10 mouse cellular contexts compared by ENCODE assay signal in the genomic region with DNA sequence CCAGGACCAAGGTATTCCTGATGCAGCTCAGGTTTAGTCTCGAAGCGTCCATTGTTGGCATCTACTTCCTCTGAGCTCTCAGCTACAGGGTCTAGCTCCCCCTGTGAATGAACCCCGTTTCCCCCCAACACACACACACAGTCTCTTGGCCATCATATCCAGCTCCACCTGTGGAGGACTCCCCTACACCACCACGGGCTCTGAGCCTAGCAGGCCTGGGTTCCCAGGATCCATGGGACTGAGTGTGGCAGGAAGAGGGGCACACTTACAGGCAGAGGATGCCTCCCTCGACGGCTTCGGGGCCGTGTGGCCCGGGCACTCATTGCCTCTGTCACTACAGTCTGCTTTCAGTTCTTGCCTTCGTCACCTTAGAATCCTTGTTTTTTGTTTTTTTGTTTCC. TPM values are rescaled to one million over a fixed set of nuclear protein-coding genes. Genes with fewer than 3 reads are reported as not detected.
DNase-seq lines count a peak whose midpoint lies in the region; ATAC-seq and TF ChIP-seq lines count a peak whose summit lies in the region.
"Had no signal": no experiment of that assay in that cellular context is flagged by ENCODE, and none has a peak within 500 bp of the region (broad histone marks: within the 10 kb centered on the region; RNA-seq: fewer than 3 reads in every experiment).

No protein-coding gene starts in this region.

- no peak for ATAC-seq in heart, embryonic 13.5 days (ENCODE audit: extremely low read depth, insufficient number of reproducible peaks, low FRiP score, low TSS enrichment)
- ATAC-seq: Patski had no signal

- WGBS in kidney, adult 2 months = 73% methylated on average over 10 of the region's 10 CpGs
- WGBS in heart, embryonic 13.5 days = 69% methylated on average over 10 of the region's 10 CpGs
- 91% methylated on average over 10 of the region's 10 CpGs for WGBS in limb, embryonic 10.5 days

- no peaks in the 10 kb centered on the region for H3K9me3 ChIP-seq in heart, embryonic 13.5 days
- no peaks in the 10 kb centered on the region for H3K9me3 ChIP-seq in limb, embryonic 10.5 days (replicated peaks)

- H3K4me3 ChIP-seq in kidney, adult 2 months (ENCODE audit: insufficient read depth, low read depth, low read length) = peak overlapping the region; percentile 59
- peak overlapping the region; percentile 20 for H3K4me3 ChIP-seq in heart, embryonic 13.5 days
- H3K4me3 ChIP-seq in limb, embryonic 10.5 days = 0 out of 2 replicates have a peak overlapping the region, but pooled peaks have one; percentile 17

- H3K9ac ChIP-seq in heart, embryonic 13.5 days = peak overlapping the region; percentile 25; the same call in 1 of the 2 replicates

- H3K27ac ChIP-seq in kidney, adult 2 months (ENCODE audit: insufficient read depth, low read depth, low read length) = peak overlapping the region; percentile 75
- peak overlapping the region; percentile 73 for H3K27ac ChIP-seq in heart, embryonic 13.5 days (replicated peaks)
- H3K27ac ChIP-seq in limb, embryonic 10.5 days = no peak overlapping the region; the same call in 1 of the 2 replicates

- peak; percentile 26 to 42 for DNase-seq in adrenal gland, adult (ENCODE audit: inconsistent age in 2 of 2, low spot score in 1 of 2)
- DNase-seq in adrenal gland, postnatal 25 days = no peak
- DNase-seq in kidney, adult 2 months = no peak
- DNase-seq in kidney, postnatal 36 days = no peak
- DNase-seq in limb, embryonic 10.5 days (ENCODE audit: low spot score) = no peak
- DNase-seq in embryo, embryonic 10 days (ENCODE audit: low spot score) = no peak
- no peak for DNase-seq in right cerebral cortex, adult 2 months (ENCODE audit: low spot score in 2 of 2)
- DNase-seq: retina, postnatal 1 day had no signal

- no peak for TF ChIP-seq CTCF in kidney, adult 2 months (conservative IDR thresholded peaks at IDR 0.05; ENCODE audit: insufficient read depth, insufficient read length, low read depth, low read length)

- H3K36me3 ChIP-seq in kidney, adult 2 months (ENCODE audit: control insufficient read depth, insufficient read depth, low read length) = no peaks in the 10 kb centered on the region
- peaks cover 19% of the 10 kb centered on the region for H3K36me3 ChIP-seq in heart, embryonic 13.5 days
- peaks cover 20% of the 10 kb centered on the region for H3K36me3 ChIP-seq in limb, embryonic 10.5 days

- H3K27me3 ChIP-seq in kidney, adult 2 months (replicated peaks; ENCODE audit: control insufficient read depth, insufficient read depth, low read length) = no peaks in the 10 kb centered on the region
- no peaks in the 10 kb centered on the region for H3K27me3 ChIP-seq in heart, embryonic 13.5 days (replicated peaks)
- H3K27me3 ChIP-seq in limb, embryonic 10.5 days (ENCODE audit: low read depth, poor library complexity, severe bottlenecking) = no peaks in the 10 kb centered on the region
- H3K27me3 ChIP-seq: Patski had no signal

- H3K4me2 ChIP-seq in heart, embryonic 13.5 days = peak overlapping the region; percentile 93

- no peak for TF ChIP-seq POLR2A in kidney, adult 2 months (IDR thresholded peaks at IDR 0.05; ENCODE audit: low read depth, low read length)

- H3K4me1 ChIP-seq in kidney, adult 2 months (ENCODE audit: control insufficient read depth, insufficient read depth, low read length) = peaks cover 5% of the 10 kb centered on the region; the same call in 1 of the 2 replicates
- H3K4me1 ChIP-seq in heart, embryonic 13.5 days = peaks cover 16% of the 10 kb centered on the region
- H3K4me1 ChIP-seq in limb, embryonic 10.5 days = peaks cover 31% of the 10 kb centered on the region

RNA-seq across cellular contexts. Expression of a gene that starts 0.5 kb away (rescaled TPM):
- 20.6 and 25.8 TPM in 2 replicates for total RNA-seq in adrenal gland, postnatal 25 days (2021)
- 38.5 and 43.4 TPM in 2 replicates for polyA plus RNA-seq in kidney, adult 2 months (2012; rRNA removed)
- polyA plus RNA-seq in heart, embryonic 13.5 days (2015; fragmentation: Nextera tagmentation; extraction: Ambion mirVana) = 9.2 and 10.2 TPM in 2 replicates
- 6.6 and 6.9 TPM in 2 replicates for polyA plus RNA-seq in limb, embryonic 10.5 days (2016; fragmentation: Nextera tagmentation; extraction: Ambion mirVana)

RNA-seq across cellular contexts. Expression of a gene that starts 1.6 kb away (rescaled TPM):
- 105 and 116 TPM in 2 replicates for total RNA-seq in adrenal gland, postnatal 25 days (2021)
- 153 and 162 TPM in 2 replicates for polyA plus RNA-seq in kidney, adult 2 months (2012; rRNA removed)
- 89.7 and 91.8 TPM in 2 replicates for polyA plus RNA-seq in heart, embryonic 13.5 days (2015; fragmentation: Nextera tagmentation; extraction: Ambion mirVana)
- polyA plus RNA-seq in limb, embryonic 10.5 days (2016; fragmentation: Nextera tagmentation; extraction: Ambion mirVana) = 123 and 131 TPM in 2 replicates

RNA-seq across cellular contexts. Expression of a gene that starts 10.7 kb away (rescaled TPM):
- 3.2 and 4.1 TPM in 2 replicates for total RNA-seq in adrenal gland, postnatal 25 days (2021)
- polyA plus RNA-seq in kidney, adult 2 months (2012; rRNA removed) = 0.28 and 0.79 TPM in 2 replicates
- polyA plus RNA-seq in heart, embryonic 13.5 days (2015; fragmentation: Nextera tagmentation; extraction: Ambion mirVana) = 27.6 and 29.4 TPM in 2 replicates
- polyA plus RNA-seq in limb, embryonic 10.5 days (2016; fragmentation: Nextera tagmentation; extraction: Ambion mirVana) = 34.2 and 38.4 TPM in 2 replicates

RNA-seq across cellular contexts. Expression of a gene that starts 13.3 kb away (rescaled TPM):
- total RNA-seq in adrenal gland, postnatal 25 days (2021) = 64.5 and 75.8 TPM in 2 replicates
- 177 and 264 TPM in 2 replicates for polyA plus RNA-seq in kidney, adult 2 months (2012; rRNA removed)
- 36.6 and 40.9 TPM in 2 replicates for polyA plus RNA-seq in heart, embryonic 13.5 days (2015; fragmentation: Nextera tagmentation; extraction: Ambion mirVana)
- polyA plus RNA-seq in limb, embryonic 10.5 days (2016; fragmentation: Nextera tagmentation; extraction: Ambion mirVana) = 77.4 and 87.2 TPM in 2 replicates

RNA-seq across cellular contexts. Expression of a gene that starts 24.0 kb away (rescaled TPM):
- total RNA-seq in adrenal gland, postnatal 25 days (2021) = 18.7 and 20.7 TPM in 2 replicates
- polyA plus RNA-seq in kidney, adult 2 months (2012; rRNA removed) = 12.5 and 14.2 TPM in 2 replicates
- 4.3 and 4.4 TPM in 2 replicates for polyA plus RNA-seq in heart, embryonic 13.5 days (2015; fragmentation: Nextera tagmentation; extraction: Ambion mirVana)
- polyA plus RNA-seq in limb, embryonic 10.5 days (2016; fragmentation: Nextera tagmentation; extraction: Ambion mirVana) = 4.3 and 5.4 TPM in 2 replicates

Comparison
In these comparisons a context has a peak if more than half of its experiments do, and no peak if none do; other contexts are left out.
1. DNase-seq: peak in adrenal gland, adult (2 of 2); none in adrenal gland, postnatal 25 days (single experiment), kidney, adult 2 months (single experiment), kidney, postnatal 36 days (0 of 2), limb, embryonic 10.5 days (single experiment), embryo, embryonic 10 days (single experiment) and right cerebral cortex, adult 2 months (0 of 2).
2. RNA of a gene that starts 10.7 kb away (polyA plus RNA-seq): 34.2 to 38.4 TPM in limb, embryonic 10.5 days and 27.6 to 29.4 TPM in heart, embryonic 13.5 days; 0.28 to 0.79 TPM in kidney, adult 2 months; every median in the first group is over 10 times any median in the second.
3. Peak in every context shown above with its lines, with median percentiles within 50 percentile points of each other: H3K4me3 ChIP-seq.